Mouse (Mus musculus): ENCODE data around the gene Tmem209. TPM values are rescaled to one million over a fixed set of nuclear protein-coding genes. Genes with fewer than 3 reads are reported as not detected.

The Tmem209 gene
- total RNA-seq, 2 experiments from 2014 or later, result 19.1 to 20.7 TPM

DNA sequence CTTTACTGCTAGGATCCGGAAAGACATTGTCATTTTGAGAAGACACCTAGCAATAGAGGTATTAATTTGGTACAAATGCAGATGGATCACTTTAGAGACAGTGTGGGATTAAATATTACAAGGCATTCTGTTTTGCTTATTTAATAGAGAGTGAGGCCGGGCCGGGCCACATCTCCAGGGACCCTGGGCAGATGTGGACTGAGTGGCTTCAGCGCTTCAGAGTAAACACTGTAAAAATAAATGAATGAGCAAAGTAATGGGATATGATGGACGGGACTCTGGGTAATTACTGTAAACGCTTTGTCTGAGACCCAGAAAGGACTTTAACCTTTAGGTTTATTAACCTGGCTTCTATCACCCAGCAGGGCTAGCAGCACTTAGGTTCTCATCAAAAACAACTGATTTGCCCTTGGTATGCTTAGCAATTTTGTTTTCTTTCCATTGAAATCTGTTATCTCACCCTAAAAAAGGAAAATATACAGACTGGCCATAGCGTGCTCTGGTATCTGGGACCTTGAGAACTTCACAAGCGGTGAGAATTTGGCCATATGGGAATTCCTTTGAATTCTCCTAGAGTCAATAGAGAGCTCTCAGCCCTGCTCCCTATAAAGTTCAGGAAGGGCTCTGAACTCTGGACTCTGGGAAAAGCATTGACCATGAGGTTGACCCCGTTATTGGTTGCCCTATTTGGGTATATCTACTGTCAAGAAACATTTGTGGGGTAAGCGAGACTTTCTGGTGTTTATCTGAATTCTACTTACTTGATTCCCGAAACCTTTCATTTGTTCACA, 31.6 kb upstream of the Tmem209 start, which contains the start of gene Cpa2:
TSS of gene Cpa2 (plus strand) at position 574 of the 791 bp plus-strand sequence.
- intact Hi-C loops (cut with DNase I), result no loop called here
- DNase-seq (ENCODE audit: low spot score in 2 of 2), result no peak

GRCm38 (mm10) chr6:30538800-30539199, 29.2 kb upstream of the Tmem209 start:
- intact Hi-C loops (cut with DNase I), result no loop called here
- no peak for DNase-seq (ENCODE audit: low spot score in 2 of 2)

GRCm38 (mm10) chr6:30538240-30538639, 28.7 kb upstream of the Tmem209 start:
- DNase-seq (ENCODE audit: low spot score in 2 of 2), result no peak
- intact Hi-C loops (cut with DNase I), result no loop called here

DNA sequence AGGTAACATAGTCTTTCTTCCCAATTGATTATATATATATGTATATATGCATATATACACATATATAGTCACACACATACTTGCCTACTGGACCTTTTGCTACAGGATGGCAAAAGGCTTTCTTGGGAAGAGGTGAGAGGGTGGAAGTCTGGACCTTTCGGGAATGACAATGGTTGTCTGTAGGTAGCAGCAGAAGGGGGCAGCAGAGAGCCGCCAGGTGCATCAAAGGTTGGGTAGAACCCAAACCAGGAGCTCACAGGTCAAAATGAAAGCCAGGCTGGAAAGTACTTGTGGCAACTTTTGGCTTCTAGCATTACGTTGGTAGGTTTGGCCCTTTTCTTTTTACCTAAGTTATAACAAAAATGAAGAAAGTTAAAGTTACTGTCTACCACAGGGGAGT, 25.8 kb upstream of the Tmem209 start:
- DNase-seq (ENCODE audit: low spot score in 2 of 2), result no peak
- intact Hi-C loops (cut with DNase I), result no loop called here

- peak in 1 of 2 experiments; percentile 41 for DNase-seq (ENCODE audit: low spot score in 2 of 2)
- intact Hi-C loops (cut with DNase I), result no loop called here
Measured at GRCm38 (mm10) chr6:30528800-30529199, 19.2 kb upstream of the Tmem209 start.

GRCm38 (mm10) chr6:30526586-30527515, 17.3 kb upstream of the Tmem209 start:
- intact Hi-C loops (cut with DNase I), result no loop called here
- DNase-seq (ENCODE audit: low spot score in 2 of 2), result no peak

- no peak for DNase-seq (ENCODE audit: low spot score in 2 of 2)
- intact Hi-C loops (cut with DNase I), result no loop called here
Measured at GRCm38 (mm10) chr6:30525456-30526332, 16.1 kb upstream of the Tmem209 start.

DNA sequence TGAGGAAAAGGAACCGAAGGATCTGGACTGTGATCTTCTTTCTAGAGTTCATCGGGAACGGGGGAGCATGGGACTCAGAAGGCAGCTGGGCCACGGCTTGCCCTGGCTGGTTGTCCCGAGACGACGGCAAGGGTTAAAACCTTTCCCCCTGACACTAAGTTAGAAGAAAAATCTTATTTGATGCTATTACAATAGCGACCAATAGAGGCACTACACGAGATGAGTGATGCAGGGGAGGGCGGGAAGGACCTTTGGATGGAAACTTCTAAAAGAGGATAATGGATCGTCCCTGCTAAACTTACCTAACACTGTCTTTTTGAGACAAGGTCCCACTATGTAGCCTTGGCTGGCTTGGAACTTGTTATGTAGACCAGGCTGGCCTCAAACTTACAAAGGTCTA, 10.8 kb upstream of the Tmem209 start:
- DNase-seq (ENCODE audit: low spot score in 2 of 2), result no peak
- intact Hi-C loops (cut with DNase I), result no loop called here

DNA sequence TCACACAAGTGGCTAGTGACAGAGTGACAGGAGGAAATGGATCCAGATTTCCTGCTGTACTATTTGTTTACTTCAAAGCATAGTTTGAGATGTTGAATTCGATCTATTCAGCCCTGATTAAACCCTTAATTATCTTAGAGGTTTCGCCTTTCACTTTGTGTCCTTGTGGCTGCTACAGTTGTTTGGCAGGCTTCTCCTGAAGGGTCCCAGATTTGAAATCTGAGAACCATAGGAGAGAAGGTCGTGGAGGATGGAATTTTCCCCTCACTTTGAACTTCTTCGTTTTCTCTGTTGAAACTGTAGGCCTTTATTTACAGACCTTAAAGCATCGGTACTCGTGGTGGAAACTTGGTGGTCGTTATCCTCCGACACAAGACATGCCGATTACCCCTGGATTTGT, 4.7 kb upstream of the Tmem209 start:
- no peak for DNase-seq (ENCODE audit: low spot score in 2 of 2)
- intact Hi-C loops (cut with DNase I), result no loop called here

DNA sequence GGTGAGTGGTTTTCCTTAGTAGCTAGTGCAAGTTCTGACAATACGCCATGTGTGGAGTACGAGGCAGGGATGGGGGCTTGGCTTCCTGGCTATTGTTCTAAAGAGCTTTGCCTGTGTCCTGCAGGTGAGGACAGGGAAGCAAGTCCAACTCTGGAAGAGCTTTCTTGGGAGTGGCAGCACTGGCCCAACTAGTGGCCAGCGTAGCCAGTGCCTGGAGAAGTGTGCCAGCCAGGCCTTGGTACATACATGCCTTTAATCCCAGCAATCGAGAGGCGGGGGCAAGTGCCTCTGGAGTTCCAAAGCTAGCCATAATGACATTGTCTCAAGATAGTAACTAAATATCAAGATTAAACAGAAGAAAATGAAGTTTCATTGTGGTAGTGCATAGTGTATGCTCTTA, 708 bp upstream of the Tmem209 start:
- no peak for DNase-seq (ENCODE audit: low spot score in 2 of 2)
- intact Hi-C loops (cut with DNase I), result no loop called here

GRCm38 (mm10) chr6:30508824-30509223, 759 bp downstream of the Tmem209 start:
- DNase-seq (ENCODE audit: low spot score in 2 of 2), result no peak
- intact Hi-C loops (cut with DNase I), result no loop called here

DNA sequence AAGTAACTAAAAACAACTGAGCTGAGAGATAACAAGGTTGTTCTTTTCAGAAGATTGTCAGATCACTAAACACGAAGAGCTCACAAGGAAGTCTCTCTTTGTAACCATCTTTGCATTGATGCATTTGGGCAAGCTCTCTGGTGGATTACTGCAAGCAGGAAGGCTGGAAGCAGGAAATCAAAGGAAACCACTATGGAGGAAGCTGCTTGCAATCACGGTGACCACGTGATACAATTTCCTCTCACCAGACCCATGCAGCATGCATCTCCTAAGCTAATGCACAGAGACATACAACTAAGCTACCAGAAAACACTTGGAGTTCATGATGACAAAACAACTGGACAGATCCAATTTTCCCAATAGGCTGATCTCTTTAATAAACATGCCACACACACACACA, 10.5 kb downstream of the Tmem209 start:
- DNase-seq (ENCODE audit: low spot score in 2 of 2), result no peak
- intact Hi-C loops (cut with DNase I), result no loop called here

DNA sequence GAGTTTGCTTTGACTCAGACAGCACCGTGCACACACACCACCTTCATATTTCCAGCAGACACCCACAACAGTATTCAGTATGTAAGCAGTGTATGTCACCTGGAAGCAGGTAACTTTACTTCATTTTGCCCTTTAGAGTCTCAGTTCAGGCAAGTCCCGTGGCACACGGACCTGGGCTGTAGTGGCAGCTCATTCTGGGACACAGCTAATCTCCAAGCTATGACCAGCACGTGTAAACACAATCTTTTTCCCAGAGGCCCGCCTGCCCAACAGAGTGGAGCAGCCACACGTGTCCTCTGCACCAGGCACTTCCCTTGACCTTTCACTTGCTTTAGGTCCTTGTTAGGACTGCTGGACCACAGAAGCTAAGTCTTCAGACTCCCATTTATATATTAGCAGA, 23.1 kb downstream of the Tmem209 start:
- intact Hi-C loops (cut with DNase I), result no loop called here
- no peak for DNase-seq (ENCODE audit: low spot score in 2 of 2)

DNA sequence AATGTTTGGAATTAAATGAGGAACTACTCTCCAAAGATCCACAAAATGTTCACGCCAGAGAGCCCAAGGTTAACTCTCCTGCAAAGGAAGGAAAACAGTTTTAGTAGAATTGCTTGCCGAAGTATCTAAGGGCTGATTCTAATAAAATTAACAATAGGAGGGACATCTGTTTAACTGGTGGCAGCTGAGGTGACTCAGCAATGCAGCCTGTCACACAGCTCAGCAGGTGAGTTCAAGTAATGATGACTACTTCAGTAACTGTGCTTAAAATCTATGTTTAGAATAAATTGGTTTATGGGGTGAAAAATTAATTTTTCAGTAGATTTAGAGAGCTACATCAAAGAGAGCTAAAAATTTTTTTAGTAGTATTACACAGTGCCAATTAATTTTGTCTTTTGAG, 26.7 kb downstream of the Tmem209 start:
- no peak for DNase-seq (ENCODE audit: low spot score in 2 of 2)
- intact Hi-C loops (cut with DNase I), result no loop called here

DNA sequence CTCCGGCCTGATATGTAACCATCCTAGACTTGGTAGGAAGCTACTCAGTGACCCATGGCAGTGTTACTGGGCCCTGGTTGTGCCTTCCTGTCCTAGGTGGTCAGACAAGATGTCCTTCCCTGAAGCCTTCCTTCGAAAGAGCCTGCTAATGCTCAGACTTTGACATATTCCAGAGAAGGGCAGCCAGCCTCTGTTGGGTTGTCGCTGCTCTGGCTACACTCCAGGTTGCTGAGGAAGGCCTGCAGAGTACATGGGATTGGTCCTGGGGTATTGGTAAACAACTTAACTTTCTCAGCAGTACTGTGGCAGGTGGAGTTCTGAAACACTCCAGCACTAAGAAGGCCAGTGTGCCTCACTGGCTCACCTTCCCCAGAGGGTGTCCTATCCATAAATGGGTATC, 30.2 kb downstream of the Tmem209 start:
- intact Hi-C loops (cut with DNase I), result no loop called here
- DNase-seq (ENCODE audit: low spot score in 2 of 2), result no peak

DNA sequence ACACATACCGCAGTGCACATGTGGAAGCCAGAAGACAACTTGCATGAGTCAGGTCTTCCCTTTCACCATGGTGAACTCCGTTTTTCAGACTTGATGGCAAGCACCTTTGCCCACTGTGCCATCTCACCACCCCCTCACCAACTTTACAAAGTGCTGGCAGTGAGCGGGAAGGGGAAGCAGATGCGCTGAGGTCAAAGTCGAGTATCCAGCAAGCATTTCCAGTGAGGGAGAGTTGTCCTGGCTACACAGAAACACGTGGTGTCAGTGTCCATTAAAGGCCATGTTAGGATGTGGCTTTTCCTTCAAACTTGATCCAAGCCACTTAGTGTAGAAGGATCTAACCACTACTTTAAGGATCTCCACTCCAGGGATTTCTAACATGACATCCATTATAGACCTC, 31.8 kb downstream of the Tmem209 start:
- intact Hi-C loops (cut with DNase I), result no loop called here

DNA sequence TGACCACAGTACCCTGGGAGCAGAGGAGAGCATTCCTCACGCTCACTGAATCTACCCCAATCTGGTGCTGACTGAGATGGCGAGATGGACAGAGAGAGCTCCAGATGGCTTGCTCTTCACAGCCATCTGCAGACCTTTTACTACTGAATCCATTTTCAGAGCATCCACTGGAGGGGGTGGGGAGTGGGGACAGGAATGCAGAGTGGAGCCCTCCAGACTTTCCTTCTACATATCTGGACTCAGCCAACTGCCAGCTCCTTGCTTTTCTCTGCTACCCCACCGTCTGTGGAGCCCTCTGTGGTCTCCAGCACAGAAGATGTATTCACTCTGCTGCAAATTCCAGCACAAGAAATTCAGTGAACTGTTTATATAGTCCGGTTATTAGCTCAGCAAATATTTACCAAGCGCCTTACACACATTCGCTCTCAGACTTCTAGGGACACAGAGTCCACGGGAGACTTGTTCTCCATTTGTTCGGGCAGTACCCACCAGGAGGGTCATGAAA, 32.3 kb downstream of the Tmem209 start:
- no peak for DNase-seq (ENCODE audit: low spot score in 2 of 2)
- intact Hi-C loops (cut with DNase I), result no loop called here

More for the DNA sequence above, 31.8 kb downstream of the Tmem209 start:
- DNase-seq (ENCODE audit: low spot score in 2 of 2), result no peak

DNA sequence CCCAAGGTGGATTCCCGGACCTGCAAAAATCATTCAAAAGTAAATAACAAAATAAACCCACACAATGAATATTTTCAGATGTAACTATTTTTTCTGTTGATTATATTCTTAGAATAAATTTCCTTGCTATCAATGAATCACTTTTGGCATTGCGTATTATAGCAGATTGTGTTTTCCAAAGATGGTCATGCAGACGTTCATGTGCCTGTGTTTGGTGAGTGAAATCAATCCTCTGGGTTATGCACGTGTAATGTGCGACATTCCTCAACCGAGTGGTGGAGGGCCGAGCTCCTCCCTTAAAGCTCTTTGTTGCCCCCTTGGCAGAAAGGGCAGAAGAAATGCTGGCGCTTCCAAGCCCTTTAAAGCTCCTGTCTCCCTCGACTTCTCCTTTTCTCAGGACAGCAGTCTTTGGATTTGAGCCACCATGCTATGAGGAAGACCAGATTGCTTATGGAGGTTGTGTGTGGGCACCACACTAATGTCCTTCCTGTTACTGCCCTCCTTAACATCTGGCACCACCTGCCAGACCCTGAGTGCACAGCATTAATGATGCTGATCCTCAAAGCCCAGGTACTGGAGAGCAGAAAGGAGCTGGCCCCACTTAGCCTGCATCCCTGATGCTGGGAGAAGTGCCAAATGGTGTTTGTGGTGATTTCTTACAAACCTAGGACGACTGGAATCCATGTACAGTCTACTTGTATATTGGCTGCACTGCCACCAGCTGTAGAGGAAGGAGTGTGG, 33.4 kb downstream of the Tmem209 start:
- intact Hi-C loops (cut with DNase I), result no loop called here

DNA sequence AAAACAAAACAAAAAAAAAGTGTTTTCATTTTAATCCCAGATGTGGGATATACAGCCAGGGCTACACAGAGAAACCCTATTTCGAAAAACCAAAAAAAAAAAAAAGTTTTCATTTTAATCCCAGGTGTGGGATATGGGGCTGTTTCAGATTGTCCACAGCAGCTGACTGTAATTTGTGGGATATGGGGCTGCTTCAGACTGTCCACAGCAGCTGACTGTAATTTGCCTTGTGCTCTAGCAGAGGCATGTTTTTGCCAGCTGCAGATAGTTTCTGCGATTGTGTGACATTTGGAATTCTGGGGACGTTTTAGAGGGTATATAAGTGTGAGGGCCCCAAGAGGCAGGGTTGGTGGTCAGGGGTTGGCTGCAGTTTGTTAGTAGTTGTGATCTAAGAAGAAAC, 37.9 kb downstream of the Tmem209 start:
- no peak for DNase-seq (ENCODE audit: low spot score in 2 of 2)
- intact Hi-C loops (cut with DNase I), result no loop called here

More for the DNA sequence above, 33.4 kb downstream of the Tmem209 start:
- no peak for DNase-seq (ENCODE audit: low spot score in 2 of 2)

Data from left cerebral cortex, postnatal 36 days (tissue).